Comparison of ENCODE assay signal across 8 mouse cellular contexts in the genomic region with DNA sequence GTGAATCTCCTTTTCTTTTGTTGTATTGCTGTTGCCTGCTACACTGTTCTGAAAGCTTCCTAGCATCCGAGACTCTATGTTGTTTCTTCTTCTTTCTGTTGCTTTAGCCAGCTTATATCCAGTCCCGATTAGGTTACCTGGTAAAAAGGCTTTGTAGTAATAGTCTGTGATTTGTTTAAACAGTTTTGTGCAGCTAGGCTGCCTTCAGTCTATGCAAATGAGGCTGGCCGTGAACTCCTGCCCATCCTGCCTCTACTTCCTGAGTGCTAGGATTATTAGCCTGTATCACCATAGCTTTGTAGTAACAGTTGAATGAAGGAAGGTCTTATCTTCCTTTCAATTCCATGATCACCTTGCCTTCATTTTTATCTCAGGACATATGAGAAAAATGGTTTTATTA. TPM values are rescaled to one million over a fixed set of nuclear protein-coding genes. Genes with fewer than 3 reads are reported as not detected.
DNase-seq lines count a peak whose midpoint lies in the region; ATAC-seq and TF ChIP-seq lines count a peak whose summit lies in the region.

No protein-coding gene starts in this region.

- 0 out of 2 replicates have a peak, but pooled peaks cover 3% of the 10 kb centered on the region for H3K36me3 ChIP-seq in liver, embryonic 11.5 days (ENCODE audit: control insufficient read depth, insufficient read depth, low read length)
- peaks cover 22% of the 10 kb centered on the region for H3K36me3 ChIP-seq in embryonic facial prominence, embryonic 15.5 days
- H3K36me3 ChIP-seq in intestine, embryonic 15.5 days, result peaks cover 6% of the 10 kb centered on the region; the same call in 1 of the 2 replicates
- H3K36me3 ChIP-seq in neural tube, embryonic 12.5 days, result peaks cover 16% of the 10 kb centered on the region
- no peaks in the 10 kb centered on the region for H3K36me3 ChIP-seq in kidney, adult 2 months (ENCODE audit: control insufficient read depth, insufficient read depth, low read length)

- 58% methylated on average over 3 of the region's 3 CpGs for WGBS in liver, embryonic 11.5 days
- 52% methylated on average over 3 of the region's 3 CpGs for WGBS in embryonic facial prominence, embryonic 15.5 days
- WGBS in intestine, embryonic 15.5 days, result 36% methylated on average over 3 of the region's 3 CpGs
- WGBS in neural tube, embryonic 12.5 days, result 74% methylated on average over 3 of the region's 3 CpGs
- 39% methylated on average over 3 of the region's 3 CpGs for WGBS in kidney, adult 2 months

- no peak for DNase-seq in liver, embryonic 11.5 days (ENCODE audit: low spot score)
- DNase-seq in liver, result no peak
- DNase-seq in frontal cortex, postnatal 10 days (ENCODE audit: low spot score in 2 of 2), result no peak
- DNase-seq in kidney, adult 2 months, result no peak
- no peak for DNase-seq in cerebellum, adult 11 months

- ATAC-seq in liver, embryonic 11.5 days (replicated peaks; ENCODE audit: low FRiP score), result no peak
- no peak for ATAC-seq in embryonic facial prominence, embryonic 15.5 days (ENCODE audit: insufficient number of reproducible peaks, low FRiP score, low TSS enrichment, low read depth)
- no peak for ATAC-seq in intestine, embryonic 15.5 days
- ATAC-seq in neural tube, embryonic 12.5 days (ENCODE audit: low FRiP score, low read depth), result no peak

- H3K4me2 ChIP-seq in liver, embryonic 11.5 days, result peak overlapping the region; percentile 74
- peak overlapping the region; percentile 91 for H3K4me2 ChIP-seq in embryonic facial prominence, embryonic 15.5 days (replicated peaks)
- peak overlapping the region; percentile 78 for H3K4me2 ChIP-seq in intestine, embryonic 15.5 days (replicated peaks)
- H3K4me2 ChIP-seq in neural tube, embryonic 12.5 days (replicated peaks), result peak overlapping the region; percentile 82

- no peaks in the 10 kb centered on the region for H3K9me3 ChIP-seq in liver, embryonic 11.5 days (ENCODE audit: control insufficient read depth, low read length)
- H3K9me3 ChIP-seq in embryonic facial prominence, embryonic 15.5 days (replicated peaks), result no peaks in the 10 kb centered on the region
- H3K9me3 ChIP-seq in intestine, embryonic 15.5 days, result no peaks in the 10 kb centered on the region
- H3K9me3 ChIP-seq in neural tube, embryonic 12.5 days, result no peaks in the 10 kb centered on the region

- H3K27ac ChIP-seq in liver, embryonic 11.5 days (ENCODE audit: low read depth, low read length), result no peak overlapping the region
- H3K27ac ChIP-seq in embryonic facial prominence, embryonic 15.5 days (replicated peaks), result no peak overlapping the region
- no peak overlapping the region for H3K27ac ChIP-seq in intestine, embryonic 15.5 days
- H3K27ac ChIP-seq in neural tube, embryonic 12.5 days, result no peak overlapping the region
- H3K27ac ChIP-seq in kidney, adult 2 months (ENCODE audit: insufficient read depth, low read depth, low read length), result no peak overlapping the region

- no peak overlapping the region for H3K4me3 ChIP-seq in liver, embryonic 11.5 days (ENCODE audit: low read depth, low read length)
- H3K4me3 ChIP-seq in embryonic facial prominence, embryonic 15.5 days (replicated peaks), result peak overlapping the region; percentile 83
- no peak overlapping the region for H3K4me3 ChIP-seq in intestine, embryonic 15.5 days (replicated peaks)
- H3K4me3 ChIP-seq in neural tube, embryonic 12.5 days, result 0 out of 2 replicates have a peak overlapping the region, but pooled peaks have one; percentile 73
- no peak overlapping the region for H3K4me3 ChIP-seq in kidney, adult 2 months (ENCODE audit: insufficient read depth, low read depth, low read length)

- no peak for TF ChIP-seq CTCF in kidney, adult 2 months (conservative IDR thresholded peaks at IDR 0.05; ENCODE audit: insufficient read depth, insufficient read length, low read depth, low read length)

- H3K4me1 ChIP-seq in liver, embryonic 11.5 days (replicated peaks; ENCODE audit: control insufficient read depth, insufficient read depth, low read length), result peaks cover 3% of the 10 kb centered on the region; the same call in 1 of the 2 replicates
- H3K4me1 ChIP-seq in embryonic facial prominence, embryonic 15.5 days, result peaks cover 25% of the 10 kb centered on the region
- H3K4me1 ChIP-seq in intestine, embryonic 15.5 days (replicated peaks), result 0 out of 2 replicates have a peak, but pooled peaks cover 4% of the 10 kb centered on the region
- peaks cover 8% of the 10 kb centered on the region; the same call in 1 of the 2 replicates for H3K4me1 ChIP-seq in neural tube, embryonic 12.5 days
- H3K4me1 ChIP-seq in kidney, adult 2 months (ENCODE audit: control insufficient read depth, insufficient read depth, low read length), result peaks cover 2% of the 10 kb centered on the region; the same call in 1 of the 2 replicates

- no peak for TF ChIP-seq POLR2A in kidney, adult 2 months (IDR thresholded peaks at IDR 0.05; ENCODE audit: low read depth, low read length)

- no peak overlapping the region for H3K9ac ChIP-seq in liver, embryonic 11.5 days (ENCODE audit: low read depth, low read length)
- H3K9ac ChIP-seq in embryonic facial prominence, embryonic 15.5 days, result no peak overlapping the region
- H3K9ac ChIP-seq in intestine, embryonic 15.5 days, result no peak overlapping the region
- no peak overlapping the region for H3K9ac ChIP-seq in neural tube, embryonic 12.5 days

- H3K27me3 ChIP-seq in liver, embryonic 11.5 days (replicated peaks; ENCODE audit: control insufficient read depth, insufficient read depth, low read length), result peaks cover 10% of the 10 kb centered on the region; the same call in 1 of the 2 replicates
- no peaks in the 10 kb centered on the region for H3K27me3 ChIP-seq in embryonic facial prominence, embryonic 15.5 days
- H3K27me3 ChIP-seq in intestine, embryonic 15.5 days (replicated peaks), result no peaks in the 10 kb centered on the region
- H3K27me3 ChIP-seq in neural tube, embryonic 12.5 days (replicated peaks), result 0 out of 2 replicates have a peak, but pooled peaks cover 3% of the 10 kb centered on the region
- H3K27me3 ChIP-seq in kidney, adult 2 months (replicated peaks; ENCODE audit: control insufficient read depth, insufficient read depth, low read length), result no peaks in the 10 kb centered on the region

RNA-seq across cellular contexts. Expression of a gene that starts 1.5 kb away (rescaled TPM):
- 16.0 and 16.7 TPM in 2 replicates for polyA plus RNA-seq in liver, embryonic 11.5 days (2014; fragmentation: Nextera tagmentation; extraction: Ambion mirVana)
- polyA plus RNA-seq in embryonic facial prominence, embryonic 15.5 days (2015; fragmentation: Nextera tagmentation; extraction: Ambion mirVana), result 17.6 and 18.1 TPM in 2 replicates
- polyA plus RNA-seq in intestine, embryonic 15.5 days (2015; fragmentation: Nextera tagmentation; extraction: Ambion mirVana), result 23.7 and 28.9 TPM in 2 replicates
- polyA plus RNA-seq in neural tube, embryonic 12.5 days (2016; fragmentation: Nextera tagmentation; extraction: Ambion mirVana), result 27.5 and 31.1 TPM in 2 replicates
- 0.14 and 0.15 TPM in 2 replicates for polyA plus RNA-seq in kidney, adult 2 months (2012; rRNA removed)

RNA-seq across cellular contexts. Expression of a gene that starts 12.9 kb away (rescaled TPM):
- polyA plus RNA-seq in liver, embryonic 11.5 days (2014; fragmentation: Nextera tagmentation; extraction: Ambion mirVana), result 3.0 and 4.4 TPM in 2 replicates
- polyA plus RNA-seq in embryonic facial prominence, embryonic 15.5 days (2015; fragmentation: Nextera tagmentation; extraction: Ambion mirVana), result 16.2 and 17.4 TPM in 2 replicates
- 9.4 and 10.1 TPM in 2 replicates for polyA plus RNA-seq in intestine, embryonic 15.5 days (2015; fragmentation: Nextera tagmentation; extraction: Ambion mirVana)
- 3.5 and 3.9 TPM in 2 replicates for polyA plus RNA-seq in neural tube, embryonic 12.5 days (2016; fragmentation: Nextera tagmentation; extraction: Ambion mirVana)
- 24.2 and 27.5 TPM in 2 replicates for polyA plus RNA-seq in kidney, adult 2 months (2012; rRNA removed)

RNA-seq across cellular contexts. Expression of a gene that starts 40.6 kb away (rescaled TPM):
- polyA plus RNA-seq in liver, embryonic 11.5 days (2014; fragmentation: Nextera tagmentation; extraction: Ambion mirVana), result 1.1 TPM in 2 replicates
- polyA plus RNA-seq in embryonic facial prominence, embryonic 15.5 days (2015; fragmentation: Nextera tagmentation; extraction: Ambion mirVana), result 0.12 and 0.32 TPM in 2 replicates
- 7.0 and 9.0 TPM in 2 replicates for polyA plus RNA-seq in intestine, embryonic 15.5 days (2015; fragmentation: Nextera tagmentation; extraction: Ambion mirVana)
- polyA plus RNA-seq in neural tube, embryonic 12.5 days (2016; fragmentation: Nextera tagmentation; extraction: Ambion mirVana), result not detected in 2 replicates
- polyA plus RNA-seq in kidney, adult 2 months (2012; rRNA removed), result 1.8 and 2.2 TPM in 2 replicates

Comparison
In these comparisons a context has a peak if more than half of its experiments do, and no peak if none do; other contexts are left out.
1. H3K4me3 ChIP-seq: peak in embryonic facial prominence, embryonic 15.5 days (single experiment) and neural tube, embryonic 12.5 days (single experiment); none in liver, embryonic 11.5 days (single experiment), intestine, embryonic 15.5 days (single experiment) and kidney, adult 2 months (single experiment).
2. RNA of a gene that starts 1.5 kb away (polyA plus RNA-seq): 27.5 to 31.1 TPM in neural tube, embryonic 12.5 days, 23.7 to 28.9 TPM in intestine, embryonic 15.5 days, 17.6 to 18.1 TPM in embryonic facial prominence, embryonic 15.5 days and 16.0 to 16.7 TPM in liver, embryonic 11.5 days; 0.14 to 0.15 TPM in kidney, adult 2 months; every median in the first group is over 10 times any median in the second.
3. Peak in every context shown above with its lines, with median percentiles within 50 percentile points of each other: H3K4me2 ChIP-seq.